Mouse (Mus musculus): Measurements from ENCODE around the gene Pabpn1l.

DNA sequence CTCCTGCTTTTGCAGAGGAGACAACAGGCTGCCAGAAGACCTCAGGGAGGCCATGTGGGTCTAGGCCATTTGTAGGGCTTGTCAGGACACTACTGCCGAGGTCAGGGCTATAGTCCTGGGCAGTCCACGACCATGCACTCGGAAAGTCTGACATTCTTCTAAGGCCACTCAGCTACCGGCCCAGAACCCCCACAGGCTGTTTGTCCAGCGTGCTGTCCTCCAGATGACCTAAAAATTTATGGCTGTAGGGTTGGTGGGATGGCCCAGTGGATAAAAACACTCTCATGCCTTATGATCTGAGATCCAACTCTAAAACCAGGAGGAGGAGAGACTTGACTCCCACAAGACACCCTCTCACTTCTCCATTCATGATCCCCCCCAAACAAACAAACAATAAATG lies 41.1 kb upstream of the Pabpn1l start:
- TF ChIP-seq GATA1 (IDR thresholded peaks at IDR 0.05; ENCODE audit: borderline replicate concordance, low read length) (no peak), FLI1 (IDR thresholded peaks at IDR 0.05; ENCODE audit: low read length) (no peak)
